In the genomic region with DNA sequence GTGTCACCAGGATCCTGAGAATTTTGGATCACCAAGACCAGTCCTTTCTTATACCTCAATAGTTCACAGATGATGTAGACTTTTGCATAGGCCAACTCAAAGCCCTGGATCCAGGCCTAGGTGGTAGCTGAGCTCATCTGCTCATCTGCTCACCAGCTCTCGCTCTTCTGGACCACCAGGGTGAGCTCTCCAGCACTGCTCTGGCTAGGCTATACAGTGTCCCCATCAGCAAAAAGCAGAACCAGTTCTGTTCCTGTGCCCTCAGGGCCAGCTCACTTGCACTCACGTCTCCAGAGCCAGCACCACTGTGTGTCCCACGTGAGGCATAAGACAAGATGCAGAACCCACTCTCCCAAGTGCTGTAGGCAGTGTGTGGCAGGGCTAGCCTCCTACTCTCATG, we compare ENCODE assay signal across 14 mouse cellular contexts.
"Had no signal": no experiment of that assay in that cellular context is flagged by ENCODE, and none has a peak within 500 bp of the region (broad histone marks: within the 10 kb centered on the region; RNA-seq: fewer than 3 reads in every experiment).

No protein-coding gene starts in this region.

- H3K4me3 ChIP-seq: left cerebral cortex, adult 2 months; limb, embryonic 10.5 days; liver, embryonic 12.5 days; lung, embryonic 15.5 days; midbrain, embryonic 12.5 days had no signal

- H3K4me2 ChIP-seq: liver, embryonic 12.5 days; lung, embryonic 15.5 days; midbrain, embryonic 12.5 days had no signal

- H3K4me1 ChIP-seq: limb, embryonic 10.5 days; liver, embryonic 12.5 days; lung, embryonic 15.5 days; midbrain, embryonic 12.5 days had no signal

- H3K27ac ChIP-seq: kidney, postnatal 0 days; left cerebral cortex, adult 2 months; limb, embryonic 10.5 days; liver, embryonic 12.5 days; lung, embryonic 15.5 days; macrophage; midbrain, embryonic 12.5 days had no signal

- H3K9ac ChIP-seq: liver, embryonic 12.5 days; liver, postnatal 0 days; lung, embryonic 15.5 days; midbrain, embryonic 12.5 days had no signal

- DNase-seq: kidney, adult 9 months; kidney, postnatal 4 days; liver, postnatal 0 days; lung, postnatal 14 days; thymus, adult 18-20 months; thymus, postnatal 14 days had no signal

- ATAC-seq: liver, embryonic 12.5 days; liver, postnatal 0 days; midbrain, embryonic 16.5 days had no signal

- H3K36me3 ChIP-seq: limb, embryonic 10.5 days; liver, embryonic 12.5 days; lung, embryonic 15.5 days; midbrain, embryonic 12.5 days had no signal

- H3K27me3 ChIP-seq: liver, embryonic 12.5 days; lung, embryonic 15.5 days; midbrain, embryonic 12.5 days had no signal

- H3K9me3 ChIP-seq: limb, embryonic 10.5 days; liver, embryonic 12.5 days; lung, embryonic 15.5 days; midbrain, embryonic 12.5 days had no signal
